Mouse (Mus musculus) testis, postnatal 14 days (tissue): ENCODE data around the gene Etfa.

Experiments used
- DNase-seq: peaks from one replicate; pipeline ENCODE4 v3.0.0; 2021; ENCODE audit warnings: low spot score

The Etfa gene

DNA sequence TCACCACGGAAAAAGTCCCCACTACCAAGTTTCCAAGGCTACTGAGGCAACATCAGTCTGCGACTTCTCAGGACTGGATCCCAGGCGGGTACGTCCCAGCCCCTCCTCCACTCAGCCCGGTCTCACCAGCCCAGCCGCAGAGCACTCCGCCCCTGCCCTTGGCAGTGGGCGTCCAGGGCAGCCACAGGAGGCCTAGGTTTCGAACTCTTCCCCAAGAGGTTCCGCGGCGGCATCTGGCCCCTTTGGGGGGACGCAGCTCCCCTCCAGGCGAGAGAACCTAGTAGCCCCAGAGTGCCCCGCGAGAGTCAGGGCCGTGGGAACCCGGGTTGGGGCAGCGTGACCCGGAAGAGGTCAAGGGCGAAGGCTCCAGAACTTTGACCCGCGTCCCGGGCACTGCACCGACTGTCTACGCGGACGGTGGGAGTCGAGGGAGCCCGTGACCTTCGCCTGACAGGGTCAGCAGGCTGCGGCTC is 486 bp downstream of the Etfa start:
- no peak for DNase-seq

DNA sequence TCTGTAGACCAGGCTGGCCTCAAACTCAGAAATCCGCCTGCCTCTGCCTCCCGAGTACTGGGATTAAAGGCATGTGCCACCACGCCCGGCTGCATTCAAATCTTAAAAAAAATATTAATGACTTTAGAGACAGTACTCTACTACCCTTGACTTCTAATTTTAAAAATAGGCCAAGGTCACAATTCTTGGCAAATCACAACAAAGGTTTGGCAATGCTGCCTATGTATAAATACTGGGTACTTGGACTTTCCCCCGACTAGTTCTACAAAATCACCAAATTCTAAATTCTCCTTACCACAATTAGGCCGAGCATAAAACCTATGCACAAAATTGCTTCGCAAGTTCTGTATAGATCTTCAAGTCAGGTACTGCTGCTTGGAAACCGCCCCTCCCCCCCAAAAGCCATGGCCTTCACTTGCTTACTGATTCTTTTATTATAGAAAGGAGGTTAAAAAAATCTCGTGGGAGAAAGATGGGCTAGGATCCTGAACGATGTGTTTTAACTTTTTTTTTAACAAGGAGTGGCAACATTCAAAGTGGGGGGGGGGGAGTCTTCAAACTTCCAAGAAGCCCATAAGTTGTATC is 1.3 kb downstream of the Etfa start:
- no peak for DNase-seq

GRCm38 (mm10) chr9:55509731-55510130 is 2.3 kb downstream of the Etfa start:
- no peak for DNase-seq

DNA sequence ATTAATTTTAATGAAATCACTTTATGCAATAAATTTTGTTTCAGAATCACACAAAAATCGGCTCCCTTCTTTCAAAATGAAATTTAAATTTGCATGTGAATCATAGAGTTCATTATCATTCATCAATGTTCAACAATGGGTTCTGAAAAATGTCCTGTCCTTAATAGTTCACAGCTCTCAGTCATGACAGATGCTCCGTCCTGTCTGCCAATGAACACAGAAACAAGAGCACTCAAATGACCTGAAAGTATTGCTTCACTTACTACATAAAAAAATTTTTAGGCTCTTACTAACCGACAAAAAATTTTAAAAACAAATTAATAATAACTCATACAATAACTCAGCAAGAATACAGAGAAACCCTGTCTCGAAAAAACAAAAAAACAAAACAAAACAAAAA is 3.3 kb downstream of the Etfa start:
- DNase-seq: no peak

DNA sequence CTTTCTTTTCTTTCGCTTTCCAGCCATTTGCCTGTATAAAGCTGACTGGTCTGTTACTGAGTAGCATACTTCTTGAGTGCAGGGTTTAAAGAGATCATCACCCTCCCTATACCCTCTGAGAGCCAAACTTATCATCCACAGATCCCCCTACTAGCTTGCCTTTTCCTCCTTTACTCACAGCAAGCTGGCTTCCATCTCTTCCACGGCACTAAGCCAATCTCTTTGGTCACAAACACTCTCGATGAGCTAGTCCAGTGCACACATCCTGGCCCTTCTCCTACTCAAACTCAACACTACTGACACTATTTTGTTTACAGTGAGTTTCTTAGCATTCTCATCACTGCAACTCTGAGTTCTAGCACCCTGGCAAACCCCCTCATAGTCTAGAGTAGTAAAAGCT is 4.1 kb downstream of the Etfa start:
- no peak for DNase-seq

- DNase-seq: no peak
These were observed 29.9 kb downstream of the Etfa start for GRCm38 (mm10) chr9:55482116-55482515.

DNA sequence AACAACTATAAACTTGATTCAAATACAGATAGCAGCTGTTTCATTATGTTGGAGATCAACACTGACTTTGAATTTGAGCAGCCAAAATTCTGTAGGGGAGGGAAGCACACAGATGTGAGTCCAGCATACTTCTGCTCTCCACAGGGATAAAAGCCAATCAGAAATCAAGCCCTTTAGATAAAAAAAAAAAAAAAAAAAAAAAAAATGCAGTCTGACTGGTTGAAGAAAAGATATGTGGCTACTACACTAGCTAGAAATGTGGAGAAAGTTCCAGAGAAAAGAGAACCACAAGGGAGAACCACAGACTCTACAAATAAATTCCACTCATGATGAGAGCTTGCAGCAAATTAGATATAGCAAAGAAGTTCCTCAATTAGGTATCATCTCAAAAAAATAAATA is 33.3 kb downstream of the Etfa start:
- no peak for DNase-seq

GRCm38 (mm10) chr9:55476084-55476483 is 36.0 kb downstream of the Etfa start:
- no peak for DNase-seq

- DNase-seq: no peak
These were observed 43.6 kb downstream of the Etfa start for GRCm38 (mm10) chr9:55468397-55468796.

- DNase-seq: no peak
These were observed 58.7 kb downstream of the Etfa start for GRCm38 (mm10) chr9:55453366-55453765.

GRCm38 (mm10) chr9:55452906-55453305 is 59.1 kb downstream of the Etfa start:
- no peak for DNase-seq

GRCm38 (mm10) chr9:55451426-55451825 is 60.6 kb downstream of the Etfa start:
- DNase-seq: no peak

DNA sequence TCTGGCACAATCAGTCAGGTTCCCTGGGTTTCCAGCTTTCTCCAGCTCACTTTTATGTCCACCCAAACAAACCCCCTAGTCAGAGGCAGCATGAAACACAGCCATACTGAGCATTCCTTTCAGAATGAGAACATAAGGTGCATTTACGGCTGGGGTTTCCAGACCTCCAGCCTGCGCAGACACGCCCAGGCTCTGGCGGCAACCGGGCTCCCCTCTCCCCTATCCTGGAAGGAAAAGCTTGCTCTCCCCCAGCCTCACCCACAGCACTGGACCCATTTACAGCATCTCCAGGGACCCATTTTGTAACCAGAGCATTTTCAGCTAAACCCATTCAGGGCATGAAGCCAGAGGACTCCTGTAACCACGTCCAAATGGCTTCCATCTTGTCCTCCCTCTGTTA is 62.0 kb downstream of the Etfa start:
- DNase-seq: no peak

DNA sequence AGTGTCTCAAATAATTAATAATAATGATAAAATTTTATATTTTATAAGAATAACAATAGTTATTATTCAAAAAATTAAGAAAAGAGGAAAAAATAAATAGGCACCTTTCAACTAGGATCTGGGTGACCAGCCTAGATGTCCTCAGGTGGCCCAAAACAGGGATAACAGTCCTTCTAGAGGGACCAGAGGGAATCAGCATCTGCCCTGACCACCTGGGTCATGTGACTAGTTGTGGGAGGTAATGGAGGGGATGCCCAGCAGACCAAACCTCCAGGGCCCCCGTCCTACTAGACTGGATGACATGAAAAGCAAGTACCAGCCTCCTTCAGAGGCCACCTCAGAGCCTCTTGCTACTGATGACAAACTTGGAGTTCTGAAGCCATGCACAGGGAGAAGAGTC is 62.9 kb downstream of the Etfa start:
- DNase-seq: no peak

DNA sequence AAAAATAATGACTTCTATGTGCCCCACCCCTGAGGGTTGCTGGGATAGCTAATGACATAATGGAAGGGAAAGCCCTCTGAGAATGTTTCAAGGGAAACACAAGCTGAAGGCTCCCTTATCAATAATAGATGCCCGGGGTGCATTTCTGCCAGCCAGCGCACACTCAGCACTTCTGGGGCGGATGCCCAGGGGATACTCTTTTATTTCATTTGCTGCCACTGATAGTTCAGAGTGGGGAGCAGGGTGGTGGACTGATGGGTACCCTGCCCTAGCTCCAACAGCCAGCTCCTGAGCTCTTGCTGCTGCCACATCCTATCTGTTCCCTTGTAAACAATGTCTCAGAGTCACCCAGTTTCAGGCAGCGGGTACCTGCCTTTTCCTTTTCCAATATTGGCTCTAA is 64.5 kb downstream of the Etfa start:
- no peak for DNase-seq

DNA sequence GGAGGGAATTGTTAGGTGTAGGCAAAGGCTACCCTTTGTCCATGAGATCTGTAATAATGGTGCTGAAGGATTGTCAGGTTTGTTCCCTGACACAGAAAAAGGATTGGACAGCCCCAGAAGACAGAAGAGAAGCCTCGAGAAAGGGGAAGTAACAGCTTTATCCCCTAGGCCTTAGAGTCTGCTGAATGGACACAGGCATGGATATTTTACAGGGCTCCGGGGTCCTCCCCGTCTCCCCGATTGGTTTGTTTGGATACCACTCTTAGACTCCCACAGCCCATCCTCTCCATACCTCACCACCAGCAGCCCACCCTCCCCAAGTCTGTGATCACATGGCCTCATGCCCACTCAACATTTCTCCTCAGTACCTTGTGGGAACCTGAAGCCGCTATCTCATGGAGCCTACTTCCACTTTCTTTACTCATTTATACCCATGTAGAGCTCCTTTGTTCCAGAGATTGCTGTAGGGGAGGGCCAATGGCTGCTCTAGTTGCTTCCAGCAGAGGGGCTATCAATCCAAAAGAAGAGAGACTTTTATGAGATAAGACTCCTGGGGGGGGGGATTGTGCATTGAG is 72.8 kb downstream of the Etfa start:
- DNase-seq: no peak

GRCm38 (mm10) chr9:55438433-55438832 is 73.6 kb downstream of the Etfa start:
- DNase-seq: no peak

DNA sequence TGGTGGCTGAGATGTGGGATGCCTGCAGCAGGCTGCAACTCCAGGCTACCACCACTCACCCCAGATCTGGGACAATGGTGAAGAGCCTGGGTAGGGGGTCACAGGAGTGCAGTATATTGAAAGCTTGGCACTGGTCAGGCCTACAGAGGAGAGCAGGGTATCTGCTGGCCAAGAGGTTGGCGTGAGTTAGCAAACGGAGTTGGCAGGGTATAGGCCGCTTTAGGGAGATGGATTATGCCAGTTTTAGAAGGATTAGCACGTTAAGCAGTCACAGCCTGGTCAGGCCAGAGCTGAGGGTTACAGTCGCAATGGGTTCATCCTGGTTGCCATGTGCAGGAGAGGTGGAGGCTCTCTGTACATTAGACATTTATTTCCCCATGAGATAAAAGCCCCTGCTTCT is 78.2 kb downstream of the Etfa start:
- no peak for DNase-seq

DNA sequence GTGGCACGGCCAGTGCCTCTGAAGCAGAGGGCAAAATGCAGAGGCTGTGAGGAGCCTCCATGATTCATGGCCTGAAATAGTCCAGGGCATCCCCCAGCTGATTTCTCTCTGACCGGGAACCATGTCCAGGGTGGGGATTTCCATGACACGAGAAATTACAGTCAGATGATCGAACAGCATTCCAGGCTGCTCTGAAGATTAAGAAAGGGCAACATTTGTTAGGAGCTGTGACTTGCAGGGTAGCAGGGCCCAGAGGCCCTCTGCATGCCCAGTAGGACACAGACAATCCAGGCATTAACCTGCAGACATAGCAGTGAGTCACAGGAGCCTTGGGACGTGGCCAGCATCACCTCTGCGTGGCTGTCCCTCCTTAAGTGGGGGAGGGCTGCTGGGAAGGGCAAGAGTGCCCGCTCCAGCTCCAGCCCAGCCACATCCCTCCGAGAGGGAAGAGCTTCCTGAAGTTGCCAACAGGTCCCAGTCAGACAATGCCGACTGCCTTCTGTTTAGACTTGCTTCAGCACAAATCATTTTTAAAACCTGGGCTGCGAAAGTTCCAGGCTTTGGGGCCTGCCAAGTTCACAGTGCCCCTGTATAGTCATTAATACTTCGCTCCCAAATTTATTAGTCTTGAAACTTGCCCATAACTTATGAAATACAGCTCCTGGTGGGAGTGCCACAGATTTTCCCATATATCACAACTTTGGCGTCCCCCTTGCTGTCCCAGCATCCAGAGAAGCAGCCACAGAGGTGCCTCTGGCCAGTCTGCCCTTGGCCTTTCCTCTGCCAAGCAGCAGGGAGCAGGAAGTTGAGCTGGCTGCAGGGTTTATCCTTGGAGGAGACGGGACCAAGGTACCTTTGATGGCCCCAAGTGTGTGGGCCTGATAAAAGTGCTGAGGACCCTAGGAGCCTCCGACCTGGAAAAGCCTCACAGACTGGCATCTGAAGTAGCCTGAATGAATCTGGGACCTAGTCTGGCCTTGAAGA is 79.4 kb downstream of the Etfa start:
- DNase-seq: no peak

DNA sequence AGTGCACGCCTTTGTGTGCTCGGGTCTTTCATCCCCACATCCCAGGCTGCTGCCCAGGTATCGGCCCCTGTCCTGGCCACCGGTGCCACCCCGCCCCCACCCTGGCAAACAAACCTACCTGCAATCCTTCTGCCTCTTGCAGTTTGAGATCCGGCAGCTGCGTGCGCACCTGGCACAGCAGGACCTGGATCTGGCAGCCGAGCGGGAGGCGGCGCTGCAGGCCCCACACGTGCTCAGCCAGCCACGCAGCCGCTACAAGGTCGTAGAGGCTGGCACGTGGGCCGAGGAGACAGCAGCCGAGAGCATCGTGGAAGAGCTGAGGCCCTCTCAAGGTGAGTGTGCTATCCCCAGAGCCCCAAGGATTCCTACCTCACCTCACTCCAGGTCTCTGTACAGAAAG is 81.9 kb downstream of the Etfa start:
- peak; percentile 46 for DNase-seq

- peak; percentile 65 for DNase-seq
These were observed 82.6 kb downstream of the Etfa start for GRCm38 (mm10) chr9:55429242-55429975.

- DNase-seq: peak; percentile 16
These were observed 86.7 kb downstream of the Etfa start for GRCm38 (mm10) chr9:55425271-55425810.
